Mouse (Mus musculus) megakaryocyte, embryonic 14.5 days (primary cell): ENCODE results near the gene Ahcy.

Experiments used
- FLI1 ChIP-seq: IDR thresholded peaks from 2 replicates; pipeline ENCODE4 v1.6.1; 2012; ENCODE audit warnings: low read length, inconsistent platforms, mixed read lengths
- GATA1 ChIP-seq: IDR thresholded peaks from 3 replicates; pipeline ENCODE4 v1.6.1; 2012; ENCODE audit warnings: mixed read lengths, low read length, inconsistent platforms, borderline replicate concordance

DNA sequence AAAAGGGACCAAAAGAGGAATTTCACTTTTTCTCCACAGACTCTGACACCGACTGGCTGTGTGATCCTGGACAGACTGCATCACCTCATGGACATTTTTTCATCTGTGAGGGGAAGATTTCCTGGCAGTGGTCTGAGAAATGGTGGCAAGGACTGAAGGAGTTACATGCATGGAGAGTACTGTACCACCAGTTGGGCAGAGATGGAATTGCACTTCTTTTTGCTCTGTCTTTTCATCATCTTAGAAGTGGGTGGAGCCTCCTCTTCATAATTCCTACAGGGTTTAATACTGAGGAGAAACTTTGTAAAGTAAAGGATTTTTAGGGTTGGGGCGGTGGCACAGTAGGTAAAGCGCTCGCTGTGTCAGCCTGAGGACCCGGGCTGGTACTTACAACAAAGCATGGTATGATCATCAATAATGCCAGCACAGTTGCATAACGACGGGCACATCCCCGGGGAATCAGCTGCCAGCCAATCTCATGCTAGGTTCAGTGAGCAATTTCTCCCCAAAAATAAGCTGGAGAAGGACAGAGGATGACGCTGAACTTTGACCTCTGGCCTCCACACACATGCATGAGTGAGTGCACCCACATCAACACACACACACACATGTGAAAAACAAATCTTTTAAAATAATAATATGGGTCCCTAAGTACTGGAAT is 24.6 kb upstream of the Ahcy start:
- TF ChIP-seq GATA1: no peak
- TF ChIP-seq FLI1: no peak
